ENCODE assay signal across 9 mouse cellular contexts in genomic region chr7:27675222-27675612, GRCm38 (mm10). TPM values are rescaled to one million over a fixed set of nuclear protein-coding genes. Genes with fewer than 3 reads are reported as not detected.
A peak's percentile ranks its signal among the peaks of the same experiment; 100 is the strongest.
DNase-seq lines count a peak whose midpoint lies in the region; ATAC-seq and TF ChIP-seq lines count a peak whose summit lies in the region.
"Had no signal": no experiment of that assay in that cellular context is flagged by ENCODE, and none has a peak within 500 bp of the region (broad histone marks: within the 10 kb centered on the region; RNA-seq: fewer than 3 reads in every experiment).

No protein-coding gene starts in this region.

- ATAC-seq in heart, embryonic 13.5 days (ENCODE audit: extremely low read depth, insufficient number of reproducible peaks, low FRiP score, low TSS enrichment), result no peak
- no peak for ATAC-seq in forebrain, embryonic 16.5 days
- ATAC-seq in liver, embryonic 15.5 days (ENCODE audit: insufficient read depth), result no peak
- no peak for ATAC-seq in megakaryocyte-erythroid progenitor cell, adult 5-6 weeks (replicated peaks; ENCODE audit: low FRiP score, low TSS enrichment, poor library complexity, severe bottlenecking)

- WGBS in heart, embryonic 13.5 days, result 28% methylated on average over 14 of the region's 14 CpGs
- WGBS in forebrain, embryonic 16.5 days, result 25% methylated on average over 14 of the region's 14 CpGs
- WGBS in liver, embryonic 15.5 days (ENCODE audit: insufficient replicate concordance), result 33% methylated on average over 14 of the region's 14 CpGs

- no peaks in the 10 kb centered on the region for H3K9me3 ChIP-seq in heart, embryonic 13.5 days
- no peaks in the 10 kb centered on the region for H3K9me3 ChIP-seq in ES-Bruce4 (replicated peaks; ENCODE audit: control insufficient read depth, insufficient read depth, low read length, poor library complexity, severe bottlenecking)
- no peaks in the 10 kb centered on the region for H3K9me3 ChIP-seq in forebrain, embryonic 16.5 days (ENCODE audit: control insufficient read depth, low read length)
- H3K9me3 ChIP-seq in liver, embryonic 15.5 days (replicated peaks), result no peaks in the 10 kb centered on the region

- DNase-seq in heart, postnatal 4 days, result no peak
- no peak for DNase-seq in adrenal gland, adult 18-20 months (ENCODE audit: low spot score in 2 of 2)
- DNase-seq in kidney, postnatal 25 days, result no peak

- peak overlapping the region; percentile 94; the same call in 1 of the 2 replicates for H3K9ac ChIP-seq in heart, embryonic 13.5 days
- H3K9ac ChIP-seq in ES-Bruce4 (ENCODE audit: low read depth, poor library complexity, severe bottlenecking), result peak overlapping the region; percentile 91
- H3K9ac ChIP-seq in forebrain, embryonic 16.5 days (replicated peaks; ENCODE audit: low read depth, low read length), result peak overlapping the region; percentile 94
- H3K9ac ChIP-seq in liver, embryonic 15.5 days, result peak overlapping the region; percentile 80; the same call in 1 of the 2 replicates

- peak overlapping the region; percentile 91 for H3K4me3 ChIP-seq in heart, embryonic 13.5 days
- peak overlapping the region; percentile 87 for H3K4me3 ChIP-seq in ES-Bruce4 (ENCODE audit: low read depth, low read length)
- H3K4me3 ChIP-seq in forebrain, embryonic 16.5 days (replicated peaks; ENCODE audit: low read length), result peak overlapping the region; percentile 88
- H3K4me3 ChIP-seq in liver, embryonic 15.5 days (replicated peaks), result peak overlapping the region; percentile 76

- peaks cover 2% of the 10 kb centered on the region for H3K36me3 ChIP-seq in heart, embryonic 13.5 days
- no peaks in the 10 kb centered on the region for H3K36me3 ChIP-seq in ES-Bruce4 (ENCODE audit: control insufficient read depth, insufficient read depth, low read length, poor library complexity, severe bottlenecking)
- H3K36me3 ChIP-seq in forebrain, embryonic 16.5 days (ENCODE audit: control insufficient read depth, insufficient read depth), result no peaks in the 10 kb centered on the region
- no peaks in the 10 kb centered on the region for H3K36me3 ChIP-seq in liver, embryonic 15.5 days (replicated peaks)

- no peak for TF ChIP-seq POLR2A in ES-Bruce4 (IDR thresholded peaks at IDR 0.05; ENCODE audit: insufficient read depth, low read length)

- peaks cover 26% of the 10 kb centered on the region for H3K4me1 ChIP-seq in heart, embryonic 13.5 days
- H3K4me1 ChIP-seq in ES-Bruce4 (ENCODE audit: control insufficient read depth, insufficient read depth, low read length), result no peaks in the 10 kb centered on the region
- peaks cover 37% of the 10 kb centered on the region for H3K4me1 ChIP-seq in forebrain, embryonic 16.5 days (replicated peaks; ENCODE audit: control insufficient read depth, insufficient read depth, low read length)
- peaks cover 23% of the 10 kb centered on the region for H3K4me1 ChIP-seq in liver, embryonic 15.5 days (replicated peaks)

- peak overlapping the region; percentile 100 for H3K4me2 ChIP-seq in heart, embryonic 13.5 days
- peak overlapping the region; percentile 78 for H3K4me2 ChIP-seq in forebrain, embryonic 16.5 days (ENCODE audit: low read length)
- H3K4me2 ChIP-seq in liver, embryonic 15.5 days, result peak overlapping the region; percentile 98

- TF ChIP-seq EP300 in ES-Bruce4 (IDR thresholded peaks at IDR 0.05; ENCODE audit: insufficient read depth, low read depth, low read length), result no peak

- H3K27ac ChIP-seq in heart, embryonic 13.5 days (replicated peaks), result no peak overlapping the region
- H3K27ac ChIP-seq in ES-Bruce4 (ENCODE audit: insufficient read depth, low read length), result no peak overlapping the region
- no peak overlapping the region; the same call in 1 of the 2 replicates for H3K27ac ChIP-seq in forebrain, embryonic 16.5 days (ENCODE audit: low read length)
- H3K27ac ChIP-seq in liver, embryonic 15.5 days (replicated peaks), result 0 out of 2 replicates have a peak overlapping the region, but pooled peaks have one; percentile 80

- H3K27me3 ChIP-seq in heart, embryonic 13.5 days (replicated peaks), result no peaks in the 10 kb centered on the region
- H3K27me3 ChIP-seq in ES-Bruce4 (ENCODE audit: control insufficient read depth, insufficient read depth, low read length, poor library complexity, severe bottlenecking), result no peaks in the 10 kb centered on the region
- no peaks in the 10 kb centered on the region for H3K27me3 ChIP-seq in forebrain, embryonic 16.5 days (replicated peaks; ENCODE audit: control insufficient read depth, insufficient read depth, low read length)
- H3K27me3 ChIP-seq in liver, embryonic 15.5 days, result peaks cover 14% of the 10 kb centered on the region

- TF ChIP-seq CTCF in ES-Bruce4 (IDR thresholded peaks at IDR 0.05; ENCODE audit: low read depth, low read length), result no peak

RNA-seq across cellular contexts. Expression of gene Map3k10, which starts 0.8 kb away (rescaled TPM):
- polyA plus RNA-seq in heart, embryonic 13.5 days (2015; fragmentation: Nextera tagmentation; extraction: Ambion mirVana), result 3.7 and 4.6 TPM in 2 replicates
- total RNA-seq in heart, postnatal 4 days (2021), result 10 to 100 TPM; 16.7 TPM
- polyA plus RNA-seq in ES-Bruce4 (2011; ENCODE audit: insufficient read depth, insufficient read length, low read depth, missing spikeins), result 13.5 and 16.5 TPM in 2 replicates
- polyA plus RNA-seq in forebrain, embryonic 16.5 days (2015; fragmentation: Nextera tagmentation; extraction: Ambion mirVana), result 10.6 and 14.3 TPM in 2 replicates
- 1.5 TPM in 2 replicates for polyA plus RNA-seq in liver, embryonic 15.5 days (2015; fragmentation: Nextera tagmentation; extraction: Ambion mirVana)
- total RNA-seq in megakaryocyte-erythroid progenitor cell, adult 5-6 weeks (2014; fragmentation: Nextera tagmentation), result 6.2 and 13.5 TPM in 2 replicates
- 2.9 and 4.5 TPM in 2 replicates for total RNA-seq in megakaryocyte-erythroid progenitor cell, adult 5-6 weeks (2017)
- 10 to 100 TPM; 30.3 to 33.4 TPM for total RNA-seq in adrenal gland, adult 18-20 months (2021)

RNA-seq across cellular contexts. Expression of gene Zfp607b, which starts 13.9 kb away (rescaled TPM):
- 1.5 and 2.9 TPM in 2 replicates for polyA plus RNA-seq in heart, embryonic 13.5 days (2015; fragmentation: Nextera tagmentation; extraction: Ambion mirVana)
- under 1 TPM; 0.70 to 0.81 TPM for total RNA-seq in heart, postnatal 4 days (2021)
- polyA plus RNA-seq in ES-Bruce4 (2011; ENCODE audit: insufficient read depth, insufficient read length, low read depth, missing spikeins), result 1.6 and 1.8 TPM in 2 replicates
- polyA plus RNA-seq in forebrain, embryonic 16.5 days (2015; fragmentation: Nextera tagmentation; extraction: Ambion mirVana), result 13.8 and 14.5 TPM in 2 replicates
- polyA plus RNA-seq in liver, embryonic 15.5 days (2015; fragmentation: Nextera tagmentation; extraction: Ambion mirVana), result 0.38 and 0.91 TPM in 2 replicates
- 6.8 TPM in 1 of 2 replicates, not detected in the other for total RNA-seq in megakaryocyte-erythroid progenitor cell, adult 5-6 weeks (2014; fragmentation: Nextera tagmentation)
- 1.2 and 1.7 TPM in 2 replicates for total RNA-seq in megakaryocyte-erythroid progenitor cell, adult 5-6 weeks (2017)
- 1 to 10 TPM; 1.2 to 2.0 TPM for total RNA-seq in adrenal gland, adult 18-20 months (2021)

RNA-seq across cellular contexts. Expression of gene Ttc9b, which starts 21.5 kb away (rescaled TPM):
- polyA plus RNA-seq in heart, embryonic 13.5 days (2015; fragmentation: Nextera tagmentation; extraction: Ambion mirVana), result 0.25 TPM in 1 of 2 replicates, not detected in the other
- not detected for total RNA-seq in heart, postnatal 4 days (2021)
- 0.65 TPM in 1 of 2 replicates, not detected in the other for polyA plus RNA-seq in ES-Bruce4 (2011; ENCODE audit: insufficient read depth, insufficient read length, low read depth, missing spikeins)
- 56.2 and 65.7 TPM in 2 replicates for polyA plus RNA-seq in forebrain, embryonic 16.5 days (2015; fragmentation: Nextera tagmentation; extraction: Ambion mirVana)
- polyA plus RNA-seq in liver, embryonic 15.5 days (2015; fragmentation: Nextera tagmentation; extraction: Ambion mirVana), result 0.05 TPM in 1 of 2 replicates, not detected in the other
- not detected in 2 replicates for total RNA-seq in megakaryocyte-erythroid progenitor cell, adult 5-6 weeks (2014; fragmentation: Nextera tagmentation)
- total RNA-seq in megakaryocyte-erythroid progenitor cell, adult 5-6 weeks (2017), result not detected in 2 replicates
- total RNA-seq in adrenal gland, adult 18-20 months (2021), result not detected
- total RNA-seq: heart, adult 18-20 months had no signal

RNA-seq across cellular contexts. Expression of gene Zfp60, which starts 56.0 kb away (rescaled TPM):
- 19.5 and 20.1 TPM in 2 replicates for polyA plus RNA-seq in heart, embryonic 13.5 days (2015; fragmentation: Nextera tagmentation; extraction: Ambion mirVana)
- total RNA-seq in heart, postnatal 4 days (2021), result 10 to 100 TPM in 1 of 2 experiments, 1 to 10 TPM in 1; 9.1 to 11.5 TPM
- 18.5 and 24.0 TPM in 2 replicates for polyA plus RNA-seq in ES-Bruce4 (2011; ENCODE audit: insufficient read depth, insufficient read length, low read depth, missing spikeins)
- polyA plus RNA-seq in forebrain, embryonic 16.5 days (2015; fragmentation: Nextera tagmentation; extraction: Ambion mirVana), result 132 and 133 TPM in 2 replicates
- 4.8 and 5.0 TPM in 2 replicates for polyA plus RNA-seq in liver, embryonic 15.5 days (2015; fragmentation: Nextera tagmentation; extraction: Ambion mirVana)
- total RNA-seq in megakaryocyte-erythroid progenitor cell, adult 5-6 weeks (2014; fragmentation: Nextera tagmentation), result 7.9 and 8.5 TPM in 2 replicates
- 9.2 and 12.5 TPM in 2 replicates for total RNA-seq in megakaryocyte-erythroid progenitor cell, adult 5-6 weeks (2017)
- total RNA-seq in adrenal gland, adult 18-20 months (2021), result 10 to 100 TPM; 13.3 to 16.2 TPM

Comparison
In these comparisons a context has a peak if more than half of its experiments do, and no peak if none do; other contexts are left out.
1. RNA of gene Ttc9b, which starts 21.5 kb away (polyA plus RNA-seq): 56.2 to 65.7 TPM in forebrain, embryonic 16.5 days; 0.25 TPM in heart, embryonic 13.5 days, 0.65 TPM in ES-Bruce4 and 0.05 TPM in liver, embryonic 15.5 days; every median in the first group is over 10 times any median in the second.
2. Peak in every context shown above with its lines, with median percentiles within 50 percentile points of each other: H3K4me2 ChIP-seq, H3K4me3 ChIP-seq and H3K9ac ChIP-seq.